Mouse (Mus musculus) brain, adult 2 months (tissue): ENCODE data around the gene Coro6.

ENCODE experiments used
- DNase-seq: peaks from one replicate; pipeline ENCODE4 v3.0.0; 2011; ENCODE audit warnings: low read depth, low spot score

Coro6 gene

GRCm38 (mm10) chr11:77462283-77463100 is at the start of gene Coro6:
Coro6 (plus strand) TSS chr11:77462411.
- DNase-seq: peak; percentile 56

DNA sequence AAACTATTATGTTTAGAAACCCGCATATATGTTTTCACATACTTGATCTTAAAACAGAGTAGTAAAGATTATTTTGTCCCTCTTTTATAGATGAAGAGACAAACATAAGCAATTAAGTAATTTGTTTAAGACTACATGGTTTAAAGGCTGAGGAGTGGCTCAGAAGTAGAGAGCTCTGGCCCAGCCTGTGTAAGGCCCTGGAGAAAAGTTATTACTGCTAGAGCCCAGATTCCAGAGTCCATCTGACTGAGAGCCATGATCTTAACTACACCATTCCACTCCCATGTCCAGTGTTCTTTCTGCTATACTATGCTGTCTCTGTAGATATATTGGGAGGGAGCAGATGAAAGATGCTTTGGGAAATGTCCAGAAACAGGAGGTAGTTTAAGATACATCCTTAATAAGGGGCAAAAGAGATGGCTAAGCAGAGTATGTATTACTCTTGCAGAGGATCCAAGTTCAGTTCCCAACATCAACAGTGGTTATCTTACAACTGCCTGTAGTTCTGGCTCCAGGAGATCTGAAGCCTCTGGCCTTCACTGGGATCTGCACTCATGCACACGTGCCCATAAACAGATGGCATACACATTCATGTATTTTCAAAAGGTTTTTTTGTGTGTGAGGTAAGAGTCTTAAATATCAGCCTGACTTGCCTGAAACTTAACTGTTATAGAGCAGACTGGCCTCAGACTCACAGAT is 47.9 kb upstream of the Coro6 start:
- DNase-seq: no peak

DNA sequence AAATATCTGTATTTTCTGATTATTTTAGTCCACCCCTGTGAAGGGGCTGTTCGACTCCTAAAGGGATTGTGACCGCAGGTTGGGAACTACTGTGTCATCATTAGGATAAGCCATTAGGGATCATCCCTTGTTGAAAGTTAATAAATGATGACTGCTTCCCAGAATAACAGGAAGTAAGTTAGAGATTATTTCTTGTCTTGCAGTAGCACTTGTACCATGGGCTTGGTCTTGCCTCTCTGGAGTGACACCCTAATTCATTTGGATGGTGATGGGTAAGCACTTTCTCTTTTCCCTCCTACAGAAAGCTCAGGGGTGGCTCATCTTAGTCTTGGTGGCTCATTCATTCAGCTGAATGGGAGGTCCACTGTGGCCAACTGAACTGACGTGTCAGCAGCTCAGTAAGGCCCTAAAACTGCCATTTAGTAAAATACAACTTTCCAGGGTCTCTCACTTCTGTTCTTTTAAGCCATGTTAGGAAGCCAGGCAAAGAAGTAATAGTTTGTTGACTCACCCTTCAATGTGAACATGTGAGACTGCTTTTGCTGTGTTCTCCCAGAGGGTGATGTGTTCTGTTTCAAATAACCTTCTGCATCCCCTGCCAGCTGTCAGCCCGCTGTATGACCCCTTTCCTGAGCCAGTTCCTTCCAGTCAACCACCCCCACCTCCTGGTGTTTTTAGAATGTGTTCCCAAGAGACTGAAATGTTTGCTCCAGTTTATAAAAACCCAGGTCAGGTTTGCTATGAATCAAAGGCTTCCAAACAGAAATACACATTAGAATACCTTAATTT is 45.8 kb upstream of the Coro6 start:
- no peak for DNase-seq

DNA sequence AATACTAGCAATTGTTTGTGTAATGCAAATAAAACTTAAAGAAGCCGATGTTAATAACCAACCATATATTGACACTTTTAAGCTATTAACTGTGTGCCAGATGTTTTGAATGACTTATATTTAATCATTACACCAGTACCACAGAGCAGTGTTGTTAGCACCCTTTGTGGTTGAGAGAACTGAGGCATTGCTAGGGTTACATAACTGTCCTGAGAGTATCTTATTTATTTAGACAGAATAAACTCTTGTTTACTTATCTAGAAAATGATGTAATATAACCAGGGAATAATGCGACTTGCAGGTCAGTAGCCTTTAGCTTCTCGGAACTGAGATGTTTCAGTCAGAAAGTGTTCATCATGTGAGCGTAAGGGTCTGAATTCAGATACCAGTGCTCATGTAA is 44.2 kb upstream of the Coro6 start:
- DNase-seq: no peak

DNA sequence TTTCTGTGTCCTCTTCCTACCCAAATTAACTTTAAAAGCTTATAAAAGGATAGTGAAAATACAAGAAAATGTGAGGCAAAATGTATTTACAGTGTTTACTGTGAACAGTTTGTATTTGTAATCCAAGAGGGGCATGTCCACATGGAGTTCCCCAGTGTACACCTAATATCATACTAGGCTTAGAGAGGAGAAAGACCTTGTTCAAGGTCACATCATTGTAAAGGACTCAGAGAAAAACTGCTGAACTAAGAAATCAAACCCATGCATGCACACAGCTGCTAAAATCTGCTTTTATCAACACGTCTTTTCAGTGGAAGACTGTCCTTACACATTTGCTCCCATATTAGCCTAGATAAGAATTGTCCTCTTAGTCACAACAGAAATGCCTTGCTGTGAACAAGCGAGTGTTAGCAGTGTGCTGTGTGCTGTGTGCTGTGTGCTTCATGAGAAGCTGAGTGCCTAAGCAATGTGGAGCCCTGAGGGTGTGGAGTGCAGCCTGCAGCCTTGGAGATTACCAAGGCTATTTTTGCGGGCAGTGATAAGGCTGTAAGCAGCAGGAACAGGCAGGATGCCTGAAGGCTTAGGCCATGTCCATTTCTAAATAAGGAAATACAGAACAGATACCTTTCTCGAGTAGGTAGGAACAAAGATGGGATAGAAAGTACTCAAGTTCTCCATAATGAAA is 38.9 kb upstream of the Coro6 start:
- DNase-seq: no peak

- DNase-seq: no peak
Observed at GRCm38 (mm10) chr11:77428446-77428845, 33.8 kb upstream of the Coro6 start.

GRCm38 (mm10) chr11:77437026-77437425 is 25.2 kb upstream of the Coro6 start:
- no peak for DNase-seq

DNA sequence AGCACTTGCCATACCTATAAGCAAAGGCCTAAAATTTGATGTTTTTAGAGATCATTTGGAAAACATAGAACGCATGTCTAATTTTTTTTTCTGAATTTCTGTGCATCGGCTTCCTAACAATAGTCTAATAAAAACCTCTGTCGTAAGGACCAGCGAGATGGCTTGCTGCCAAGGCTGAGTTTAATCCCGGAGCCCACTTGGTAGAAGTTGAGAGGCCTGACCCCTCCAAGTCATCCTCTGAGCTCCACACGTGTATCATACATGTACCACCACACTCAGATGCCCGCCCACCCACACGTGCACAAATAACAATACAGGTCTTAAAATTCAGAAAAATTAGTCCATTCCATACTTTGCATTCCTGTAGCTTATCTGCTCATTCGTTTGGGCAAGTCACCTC is 22.1 kb upstream of the Coro6 start:
- no peak for DNase-seq

DNA sequence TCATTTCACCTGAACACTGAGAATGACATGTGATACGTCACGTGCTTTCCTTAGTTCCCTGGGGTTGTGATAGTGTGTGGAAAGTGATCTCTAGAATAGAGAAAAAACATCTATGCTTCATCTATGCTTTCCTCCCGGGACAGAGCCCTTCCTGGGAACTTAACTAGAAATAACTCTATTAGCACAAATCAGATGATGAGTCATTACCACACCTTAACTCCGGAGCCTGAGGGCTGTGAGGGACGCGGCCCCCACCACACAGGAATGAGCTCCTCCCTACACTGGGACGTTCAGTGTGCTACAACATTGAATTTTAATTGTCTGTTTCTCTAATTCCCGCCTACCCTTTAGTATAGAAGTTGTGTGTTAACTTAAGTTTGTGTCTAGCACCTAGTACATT is 21.2 kb upstream of the Coro6 start:
- no peak for DNase-seq

DNA sequence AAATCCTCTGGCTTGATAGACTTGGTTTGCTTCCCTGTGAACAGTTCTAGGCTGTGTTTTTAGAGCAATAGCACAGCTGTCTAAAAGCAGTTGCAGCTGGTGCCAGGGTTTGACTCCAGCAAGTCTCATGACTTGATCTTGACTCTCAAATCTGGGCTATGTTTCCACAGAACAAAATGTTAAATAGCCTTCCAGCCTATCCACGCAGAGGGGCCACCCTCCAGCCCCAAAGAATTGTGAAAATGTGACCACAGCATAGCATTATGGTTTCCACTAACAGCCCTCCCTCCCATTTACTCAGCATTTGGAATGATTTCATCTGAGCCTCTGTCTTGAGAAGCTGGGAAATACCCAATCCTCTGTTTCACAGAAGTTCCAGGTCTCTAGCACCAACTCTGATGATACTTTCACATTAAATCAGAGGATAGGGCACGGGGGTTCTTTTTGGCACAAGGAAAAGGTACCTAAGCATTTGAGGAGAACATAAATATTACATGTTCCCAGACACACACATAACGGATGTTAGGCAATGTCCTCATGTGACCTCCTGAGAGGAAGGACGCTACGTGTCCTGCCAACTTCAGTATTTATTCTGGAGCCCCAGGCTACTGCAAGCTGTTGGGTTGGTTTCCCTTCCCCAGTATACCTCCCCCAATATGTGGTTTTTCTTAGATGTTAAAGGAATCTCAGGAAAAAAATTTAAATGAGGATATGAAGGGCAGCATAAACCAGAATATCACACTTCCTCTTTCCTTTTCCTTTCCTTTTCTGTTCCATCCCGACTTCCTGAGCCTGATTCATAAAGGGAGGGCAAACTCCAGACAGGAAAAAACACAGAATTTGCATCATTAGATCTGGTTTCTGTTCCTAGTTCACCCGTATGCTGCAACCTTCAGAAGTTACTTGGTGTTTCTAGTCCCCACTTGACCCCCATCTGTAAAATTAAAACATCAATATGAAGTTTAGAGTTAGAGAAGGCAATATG is 19.7 kb upstream of the Coro6 start:
- DNase-seq: peak; percentile 52

- DNase-seq: no peak
Observed at GRCm38 (mm10) chr11:77444939-77445338, 17.3 kb upstream of the Coro6 start.

DNA sequence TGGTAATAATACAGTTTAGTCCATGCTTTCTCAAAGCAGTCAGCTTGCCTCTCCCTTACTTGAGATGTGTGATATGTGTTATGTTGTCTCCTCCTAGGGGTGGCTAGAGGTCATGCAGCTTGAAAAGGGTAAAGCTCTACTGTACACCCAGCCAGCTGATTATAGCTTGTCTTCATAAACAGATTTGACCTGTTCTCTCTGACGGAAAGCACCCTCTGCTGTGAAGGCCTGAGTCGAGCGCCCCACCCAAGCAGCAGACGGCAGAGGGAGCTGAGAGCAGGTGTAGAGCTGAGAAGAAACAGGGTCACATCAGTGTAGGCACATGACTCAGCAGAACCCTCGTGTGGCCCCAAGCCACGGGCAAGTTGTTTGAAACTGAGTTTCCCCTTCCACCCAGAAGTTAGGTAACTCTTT is 15.6 kb upstream of the Coro6 start:
- peak; percentile 79 for DNase-seq

GRCm38 (mm10) chr11:77449224-77449623 is 13.0 kb upstream of the Coro6 start:
- DNase-seq: no peak

DNA sequence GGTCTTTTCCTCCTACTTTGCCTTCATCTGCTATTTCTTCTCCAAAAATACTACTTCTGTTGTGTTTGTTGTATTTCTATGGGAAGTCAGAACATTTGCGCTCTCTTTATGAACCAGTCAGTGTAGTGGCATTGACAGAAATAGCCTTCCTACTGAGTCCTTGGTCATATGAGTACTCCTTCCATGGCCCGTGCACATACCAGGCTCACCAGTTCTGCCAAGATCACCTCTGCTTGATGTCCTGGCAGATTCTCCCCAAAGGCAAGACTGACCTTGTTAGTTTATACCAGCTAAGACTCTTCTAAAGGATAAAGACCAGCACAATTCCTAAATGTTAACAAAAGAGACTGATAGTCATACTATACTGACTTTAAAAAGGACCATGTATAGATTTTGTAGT is 10.5 kb upstream of the Coro6 start:
- DNase-seq: no peak

- DNase-seq: no peak
Observed at GRCm38 (mm10) chr11:77453388-77453787, 8.8 kb upstream of the Coro6 start.

- DNase-seq: peak; percentile 50
Observed at GRCm38 (mm10) chr11:77455770-77456510, 6.3 kb upstream of the Coro6 start.

DNA sequence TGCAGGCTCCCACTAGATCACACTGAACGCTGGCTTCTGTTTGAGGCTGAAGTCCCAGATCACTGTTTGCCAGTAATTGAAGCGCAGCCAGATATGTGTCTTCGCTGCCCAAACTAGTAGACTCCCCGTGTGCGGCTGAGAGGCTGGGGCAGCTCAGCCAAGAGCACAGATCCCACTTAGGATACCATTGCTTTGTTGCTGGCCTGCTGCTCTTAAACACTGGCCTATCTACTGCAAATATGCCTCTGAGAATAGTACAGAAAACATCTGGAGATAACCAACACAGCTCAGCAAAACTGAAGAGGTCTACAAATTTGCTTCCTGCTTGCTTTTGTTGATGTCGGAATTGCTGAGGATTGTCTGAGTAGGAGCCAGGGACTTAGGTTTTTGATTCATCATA is 5.3 kb upstream of the Coro6 start:
- DNase-seq: peak; percentile 76

GRCm38 (mm10) chr11:77461856-77462255 is 355 bp upstream of the Coro6 start:
- DNase-seq: no peak

DNA sequence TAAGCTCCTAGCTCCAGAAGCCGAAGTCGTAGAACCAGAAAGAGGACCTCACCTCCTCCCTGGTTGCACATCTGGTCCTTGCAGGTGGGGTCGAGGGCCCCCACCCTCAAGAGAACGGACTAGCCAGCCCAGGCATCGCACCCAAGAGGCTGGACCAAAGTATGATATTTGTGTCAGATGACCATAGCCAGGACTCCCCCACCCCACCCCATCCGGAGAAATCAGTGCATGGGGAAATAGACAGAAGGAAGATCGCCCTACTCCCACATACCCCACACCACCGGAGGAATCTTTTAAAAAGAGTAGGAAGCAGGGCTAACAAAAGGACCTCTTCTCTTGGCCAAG is 862 bp downstream of the Coro6 start:
- DNase-seq: no peak

DNA sequence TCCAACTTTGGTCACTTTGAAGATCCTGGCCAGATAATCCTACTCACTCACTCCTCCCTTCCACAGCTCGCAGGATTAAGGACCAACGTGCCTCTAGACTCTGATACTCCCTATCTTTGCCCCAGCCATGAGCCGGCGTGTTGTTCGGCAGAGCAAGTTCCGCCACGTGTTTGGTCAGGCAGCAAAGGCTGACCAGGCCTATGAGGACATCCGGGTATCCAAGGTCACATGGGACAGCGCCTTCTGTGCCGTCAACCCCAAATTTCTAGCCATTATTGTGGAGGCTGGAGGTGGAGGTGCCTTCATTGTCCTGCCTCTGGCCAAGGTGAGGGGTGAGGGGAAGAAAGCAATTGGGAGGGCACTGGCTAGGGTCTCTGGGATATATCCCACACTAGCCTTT is 1.6 kb downstream of the Coro6 start:
- no peak for DNase-seq
